Mouse (Mus musculus): ENCODE results near the gene Rab11fip4.
A peak's percentile ranks its signal among the peaks of the same experiment; 100 is the strongest.

Gene Rab11fip4

DNA sequence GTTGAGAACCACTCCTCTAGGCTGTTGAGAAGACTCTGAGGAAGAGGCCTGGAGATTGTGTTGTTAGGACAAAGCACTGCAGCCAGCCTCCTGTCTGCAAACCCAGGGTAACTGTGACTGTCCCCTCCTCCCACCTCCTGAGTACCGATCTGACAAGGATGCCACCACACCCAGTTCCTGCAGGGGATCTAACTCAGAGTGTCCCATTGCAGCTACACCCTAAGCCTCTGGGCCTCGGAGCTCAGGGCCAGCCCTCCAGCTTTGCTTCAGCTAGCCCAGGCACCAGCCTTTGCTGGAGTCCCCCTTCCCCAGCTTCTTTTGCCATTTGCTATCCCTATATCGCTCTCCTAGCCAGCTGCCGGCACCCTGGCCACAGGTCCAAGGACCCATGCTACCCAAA, 22.7 kb downstream of the Rab11fip4 start:
- no peak for ATAC-seq (ENCODE audit: insufficient number of reproducible peaks, low FRiP score, low TSS enrichment)

DNA sequence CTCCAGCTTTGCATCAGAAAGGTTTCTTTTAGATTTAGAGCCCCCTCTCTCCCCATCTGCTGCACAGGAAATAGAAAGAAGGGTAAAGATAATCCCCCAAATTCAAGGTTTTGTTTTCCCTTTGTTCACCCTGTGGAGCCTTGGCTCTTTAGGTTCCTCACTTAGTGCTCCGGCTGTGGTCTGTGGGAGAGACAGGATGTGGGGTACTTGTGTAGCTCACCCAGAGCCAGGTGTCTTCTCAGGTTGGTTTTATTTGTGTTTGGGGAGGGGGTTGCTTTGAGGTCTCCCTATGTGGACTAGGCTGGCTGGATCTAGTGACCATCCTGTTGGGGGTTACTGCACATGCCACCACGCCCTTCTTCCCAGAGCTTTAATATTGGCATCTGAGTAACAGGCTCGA, 23.9 kb downstream of the Rab11fip4 start:
- ATAC-seq (ENCODE audit: insufficient number of reproducible peaks, low FRiP score, low TSS enrichment) = no peak

DNA sequence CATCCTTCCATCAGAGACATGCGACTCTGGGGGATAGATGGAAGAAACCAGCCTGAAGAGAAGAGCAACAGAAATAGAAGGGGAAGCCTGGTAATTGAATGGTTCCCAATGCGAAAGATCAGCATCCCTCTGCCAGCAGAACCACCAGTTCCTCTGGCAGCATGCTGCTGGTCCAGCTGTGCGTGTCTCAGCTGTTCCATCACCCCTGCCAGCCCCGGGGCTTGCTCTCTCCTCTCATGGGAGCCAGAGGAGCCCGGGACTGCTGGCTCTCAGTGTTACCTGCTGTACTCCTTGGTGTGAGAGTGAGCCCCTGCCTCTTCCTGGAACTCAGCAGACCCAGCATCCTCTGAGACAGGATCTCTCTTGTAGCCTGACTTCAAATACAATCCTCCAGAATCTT, 24.9 kb downstream of the Rab11fip4 start:
- no peak for ATAC-seq (ENCODE audit: insufficient number of reproducible peaks, low FRiP score, low TSS enrichment)

DNA sequence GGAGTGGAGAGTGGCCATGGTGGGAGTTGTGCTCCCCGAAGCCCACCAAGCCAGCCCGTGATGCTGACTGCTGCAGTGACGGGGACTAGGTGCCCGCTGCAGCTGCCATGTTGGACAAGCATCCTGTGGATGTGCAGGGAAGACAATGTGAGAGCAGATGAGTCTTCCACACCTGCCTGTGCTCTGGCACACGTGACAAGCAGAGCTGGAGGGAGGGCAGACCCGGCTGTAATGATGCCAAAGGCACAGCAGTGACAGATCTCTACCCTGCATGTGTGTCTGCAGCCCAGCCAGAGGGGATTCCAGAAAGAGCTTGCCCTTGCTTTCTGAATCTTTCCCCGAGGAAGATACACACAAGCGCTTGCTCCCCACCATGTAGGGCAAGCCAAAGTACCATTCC, 27.0 kb downstream of the Rab11fip4 start:
- ATAC-seq (ENCODE audit: insufficient number of reproducible peaks, low FRiP score, low TSS enrichment) = no peak

DNA sequence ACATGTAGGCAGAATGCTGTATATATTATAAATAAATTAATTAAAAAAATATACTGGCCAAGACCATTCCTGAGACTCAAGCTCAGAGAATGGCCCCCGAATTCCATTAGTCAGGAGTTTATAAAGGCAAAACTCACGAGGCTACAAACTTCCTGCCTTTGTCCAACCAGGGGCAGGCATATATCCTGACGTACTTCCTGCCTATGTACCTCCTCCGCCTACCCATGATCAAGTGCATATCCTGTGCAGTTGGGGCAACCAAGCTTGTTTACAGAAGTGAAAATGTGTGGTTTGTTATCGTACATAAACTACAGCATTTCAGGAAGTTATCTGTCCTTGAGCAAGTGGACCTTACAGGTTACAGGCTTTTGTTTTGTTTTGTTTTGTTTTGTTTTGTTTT, 32.0 kb downstream of the Rab11fip4 start:
- no peak for ATAC-seq (ENCODE audit: insufficient number of reproducible peaks, low FRiP score, low TSS enrichment)

DNA sequence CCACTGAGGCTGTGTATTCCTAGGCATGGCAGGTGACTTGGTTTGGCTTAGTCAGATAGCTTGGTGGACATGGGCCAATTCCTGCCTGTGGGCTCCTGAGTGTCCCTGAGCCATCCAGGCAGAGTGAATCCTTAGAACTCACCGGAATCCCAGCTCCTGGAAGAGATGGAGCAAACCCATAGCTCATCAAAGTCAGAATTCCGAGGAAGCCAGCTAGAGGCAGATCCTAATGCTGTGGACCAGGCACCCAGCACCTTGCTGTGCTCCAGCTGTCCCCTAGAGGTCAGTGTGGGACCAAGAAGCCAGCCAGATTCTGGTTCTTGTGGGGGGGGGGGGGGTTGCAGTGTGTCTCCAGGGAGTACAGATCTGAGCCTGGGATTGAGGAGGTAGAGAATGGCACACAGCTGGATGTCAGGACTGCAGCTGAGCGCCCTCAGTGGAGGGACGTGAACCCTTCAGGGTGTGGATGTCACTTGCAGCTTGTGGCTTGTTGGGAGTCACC, 33.8 kb downstream of the Rab11fip4 start:
- peak; percentile 74 for ATAC-seq (ENCODE audit: insufficient number of reproducible peaks, low FRiP score, low TSS enrichment)

DNA sequence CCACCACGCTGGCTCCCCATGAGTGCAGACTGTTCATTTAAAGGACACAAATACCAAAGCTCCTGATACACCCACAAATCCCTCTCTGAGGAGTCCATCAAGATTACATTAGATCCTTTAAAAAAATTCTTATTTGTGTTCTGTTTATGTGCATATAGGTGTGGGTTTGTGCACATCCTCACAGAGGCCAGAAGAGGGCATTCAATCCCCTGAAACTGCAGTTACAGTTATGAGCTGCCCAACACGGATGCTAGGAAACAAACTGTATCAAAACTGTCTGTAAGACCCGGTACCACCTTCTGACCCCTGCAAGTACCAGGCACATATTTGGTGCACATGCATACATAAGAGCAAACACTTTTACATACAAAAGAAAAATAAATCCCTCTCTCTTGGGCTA, 37.7 kb downstream of the Rab11fip4 start:
- no peak for ATAC-seq (ENCODE audit: insufficient number of reproducible peaks, low FRiP score, low TSS enrichment)

DNA sequence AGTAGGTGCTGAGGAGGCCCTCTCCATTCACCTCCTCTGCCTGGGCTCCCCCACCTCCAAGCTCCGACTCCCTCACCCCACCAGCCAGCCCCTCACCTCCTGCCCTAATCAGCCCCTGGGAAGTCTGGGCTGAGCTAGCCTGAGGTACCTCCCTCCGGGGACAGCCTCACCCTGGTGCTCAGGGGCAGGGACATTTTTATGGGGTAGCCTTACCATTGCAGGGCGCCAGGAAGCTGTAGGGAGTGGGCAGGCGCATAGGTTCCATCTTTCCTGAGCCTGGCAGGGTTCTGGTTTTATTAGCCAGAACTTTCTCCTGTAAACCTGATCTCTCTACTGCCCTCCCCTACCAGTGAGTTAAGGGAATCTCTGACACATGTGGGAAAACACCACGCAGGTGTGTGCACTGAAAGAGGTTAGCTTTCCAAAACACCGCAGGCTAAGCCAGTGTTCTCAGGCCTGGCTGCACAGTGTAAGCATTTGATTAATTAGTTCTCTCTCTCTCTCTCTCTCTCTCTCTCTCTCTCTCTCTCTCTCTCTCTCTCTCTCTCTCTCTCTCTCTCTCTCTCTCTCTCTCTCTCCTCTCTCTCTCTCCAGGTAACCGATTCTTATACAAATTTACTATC, 38.9 kb downstream of the Rab11fip4 start:
- no peak for ATAC-seq (ENCODE audit: insufficient number of reproducible peaks, low FRiP score, low TSS enrichment)

DNA sequence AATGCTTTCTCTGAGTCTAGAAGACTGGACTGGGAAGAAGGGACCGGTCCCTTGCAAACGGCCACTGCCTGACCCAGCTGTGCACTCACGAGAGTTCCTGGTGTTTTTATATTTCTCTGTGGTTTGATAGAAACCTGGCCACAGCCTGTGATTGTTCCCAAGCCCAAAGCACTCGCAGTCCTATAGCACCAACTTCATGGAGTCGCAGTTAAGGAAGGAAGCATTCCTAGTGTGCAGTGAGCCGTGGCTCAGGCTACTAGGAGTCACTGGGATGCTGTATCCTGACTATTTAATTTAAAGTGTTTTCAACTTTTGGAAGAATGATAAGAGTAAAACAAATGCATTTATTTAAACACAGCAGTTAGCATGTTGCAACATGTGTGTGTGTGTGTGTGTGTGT, 39.5 kb downstream of the Rab11fip4 start:
- no peak for ATAC-seq (ENCODE audit: insufficient number of reproducible peaks, low FRiP score, low TSS enrichment)

DNA sequence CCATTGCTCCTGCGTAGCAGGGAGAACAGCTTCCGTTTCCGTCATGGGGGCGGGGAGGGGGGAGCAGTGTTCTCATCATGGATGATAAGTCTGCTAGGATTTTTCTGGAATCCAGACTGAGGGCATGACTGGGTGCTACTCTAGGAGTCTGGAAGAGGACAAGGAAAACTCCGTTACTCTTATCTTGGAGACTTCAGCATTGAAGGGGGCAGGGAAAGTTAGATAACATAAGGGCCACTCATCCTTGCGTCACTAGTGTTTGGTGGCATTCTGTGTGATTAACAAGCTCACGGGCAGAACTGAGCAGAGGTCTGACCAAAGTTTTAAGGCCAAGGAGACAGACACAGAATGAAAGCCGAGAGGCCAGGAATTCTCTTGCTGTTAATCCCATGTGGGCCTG, 42.4 kb downstream of the Rab11fip4 start:
- no peak for ATAC-seq (ENCODE audit: insufficient number of reproducible peaks, low FRiP score, low TSS enrichment)

DNA sequence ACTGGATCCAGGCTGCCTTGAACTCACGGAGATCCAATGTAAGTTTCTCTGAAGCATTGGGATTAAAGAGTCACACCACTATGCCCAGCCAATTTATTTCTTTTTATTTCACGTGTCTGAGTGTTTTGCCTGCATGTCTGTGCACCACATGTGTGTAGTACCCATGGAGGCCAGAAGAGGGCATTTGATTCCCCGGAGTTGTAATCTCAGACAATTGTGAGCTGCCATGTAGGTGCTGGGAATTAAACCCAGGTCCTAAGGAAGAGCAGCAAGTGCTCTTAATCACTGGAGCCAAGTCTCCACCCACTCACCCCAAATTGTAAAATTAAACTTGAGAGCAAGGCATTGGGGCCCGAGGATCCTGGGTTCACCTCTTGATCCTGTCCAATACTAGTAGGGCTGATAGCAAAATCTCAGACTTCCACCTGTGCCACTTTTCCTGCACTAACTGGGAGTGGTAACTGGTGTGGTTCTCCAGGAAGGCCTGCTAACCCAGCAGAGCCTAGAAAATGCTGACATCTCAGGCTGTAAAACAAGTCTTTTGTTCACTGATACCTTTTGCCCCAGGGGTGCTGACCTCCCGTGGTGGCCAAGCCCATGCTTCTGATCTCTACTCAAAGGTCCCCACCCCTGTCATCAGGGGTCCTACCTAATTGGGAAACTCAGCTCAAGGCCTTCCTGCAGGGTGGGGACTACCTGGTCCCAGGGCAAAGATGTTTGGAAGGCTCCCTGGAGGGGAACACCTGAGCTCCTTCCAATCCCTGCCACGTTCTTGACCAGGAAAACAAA, 44.8 kb downstream of the Rab11fip4 start:
- no peak for ATAC-seq (ENCODE audit: insufficient number of reproducible peaks, low FRiP score, low TSS enrichment)

DNA sequence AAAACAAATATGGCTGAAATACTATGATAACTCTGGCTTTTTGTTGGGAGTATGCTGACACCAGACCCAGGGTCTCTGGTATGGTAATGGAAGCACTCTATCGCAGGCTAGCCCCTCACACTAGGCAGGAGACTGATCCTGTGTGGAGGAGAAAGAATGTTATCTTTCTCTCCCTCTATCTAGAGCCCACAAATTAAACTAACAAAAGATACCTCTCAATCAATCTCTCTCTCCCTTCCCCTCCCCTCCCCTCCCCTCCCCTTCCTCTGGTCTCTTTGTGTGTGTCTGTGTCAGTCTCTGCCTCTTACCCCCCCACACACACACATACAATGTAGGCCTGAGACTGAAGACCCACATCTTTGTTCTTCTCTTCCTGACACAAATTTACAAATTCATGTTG, 45.5 kb downstream of the Rab11fip4 start:
- no peak for ATAC-seq (ENCODE audit: insufficient number of reproducible peaks, low FRiP score, low TSS enrichment)

DNA sequence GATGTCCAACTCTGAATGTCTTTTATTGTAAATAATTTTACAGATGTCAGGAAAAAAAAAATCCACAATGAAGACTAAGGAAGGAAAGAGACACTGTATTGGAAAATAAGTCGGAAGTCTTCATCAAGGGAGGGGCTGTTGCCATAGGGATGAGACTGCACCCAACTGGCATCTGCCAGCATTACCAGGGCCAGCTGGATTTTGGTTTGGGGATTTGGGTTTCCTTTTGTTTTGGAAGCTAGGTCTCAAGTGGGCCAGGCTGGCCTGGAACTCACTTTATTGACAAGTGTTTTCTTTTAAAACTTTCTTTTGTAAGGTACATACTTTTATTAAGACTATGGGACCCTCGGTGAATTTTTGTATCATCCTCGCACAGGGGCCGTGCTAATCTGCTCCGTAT, 47.7 kb downstream of the Rab11fip4 start:
- ATAC-seq (ENCODE audit: insufficient number of reproducible peaks, low FRiP score, low TSS enrichment) = no peak

DNA sequence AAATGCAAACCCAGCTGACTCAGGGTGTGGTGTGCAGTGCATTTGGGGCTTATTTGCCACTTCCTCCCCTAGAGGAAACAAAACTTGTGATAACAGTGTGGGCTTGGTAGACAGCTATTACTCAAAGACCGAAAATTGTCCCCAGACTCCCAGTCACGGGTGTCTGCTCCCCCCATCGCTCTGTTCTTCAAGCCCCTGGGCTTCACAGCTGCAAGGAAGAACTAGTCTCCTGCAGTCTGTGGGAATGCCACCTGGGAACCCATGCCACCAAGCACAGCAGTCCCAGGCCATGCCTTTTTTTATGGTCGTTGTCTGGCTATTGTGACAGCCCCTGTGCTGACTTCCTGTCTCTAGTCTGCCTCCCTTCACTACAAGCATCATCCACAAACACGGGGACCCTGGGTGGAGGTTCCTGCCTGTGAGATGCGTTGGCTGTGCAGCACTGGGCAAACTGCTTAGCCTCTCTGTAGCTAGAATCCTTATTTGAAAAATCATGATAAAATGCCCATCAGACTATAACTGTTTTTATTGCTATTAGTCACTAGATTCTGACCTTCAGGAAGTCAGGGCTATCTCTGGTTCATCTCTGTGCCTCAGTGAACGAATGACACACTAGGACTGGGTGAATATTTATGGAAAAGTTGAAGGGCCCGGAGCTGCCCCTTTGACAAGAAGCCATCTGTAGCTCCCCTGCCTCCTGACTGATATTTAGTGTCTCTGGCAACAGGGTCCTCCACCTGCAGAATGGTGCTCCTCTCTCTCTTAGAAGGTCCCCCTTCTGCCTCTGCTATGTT, 50.1 kb downstream of the Rab11fip4 start:
- ATAC-seq (ENCODE audit: insufficient number of reproducible peaks, low FRiP score, low TSS enrichment) = no peak

DNA sequence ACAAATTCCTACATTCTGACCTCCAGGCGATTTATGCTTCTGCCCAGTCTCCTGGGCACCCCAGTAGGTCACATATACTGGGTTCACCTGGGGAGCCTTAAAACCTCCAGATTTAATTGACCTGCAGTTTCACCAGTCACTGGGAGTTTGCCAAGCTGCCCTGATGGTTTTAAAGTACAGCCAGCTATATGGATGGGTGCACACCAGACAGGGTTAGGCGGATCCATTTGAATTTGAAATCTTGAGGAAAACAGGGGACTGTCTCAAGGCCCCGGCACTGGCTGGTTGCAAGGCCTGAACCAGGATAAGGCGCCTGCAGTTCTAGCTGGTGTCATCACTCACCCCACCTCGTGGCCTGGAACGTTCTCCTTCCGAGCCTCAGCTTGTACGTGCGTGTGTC, 52.7 kb downstream of the Rab11fip4 start:
- no peak for ATAC-seq (ENCODE audit: insufficient number of reproducible peaks, low FRiP score, low TSS enrichment)

DNA sequence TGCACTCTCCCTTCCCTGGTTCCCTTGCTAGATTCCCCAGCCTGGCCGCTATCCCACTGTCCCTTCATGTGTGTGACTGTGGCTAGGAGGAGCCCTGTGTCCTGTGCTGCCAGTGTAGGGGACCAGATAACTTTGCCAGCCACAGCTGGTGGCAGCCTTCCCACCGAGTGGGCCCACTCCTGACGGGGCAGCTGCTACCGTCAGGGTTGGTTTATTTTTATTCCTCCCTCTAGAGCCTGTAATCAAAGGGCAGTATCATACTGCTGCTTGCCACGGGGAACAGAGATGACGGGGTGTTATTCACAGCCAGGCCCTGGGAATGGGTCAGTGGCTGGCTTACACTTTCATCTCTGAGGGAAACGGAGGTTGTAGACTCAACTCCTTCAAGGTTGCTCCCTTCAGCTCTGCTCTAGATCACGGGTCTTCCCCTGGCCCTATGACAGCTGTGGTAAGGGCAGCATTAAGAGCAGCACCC, 53.7 kb downstream of the Rab11fip4 start:
- no peak for ATAC-seq (ENCODE audit: insufficient number of reproducible peaks, low FRiP score, low TSS enrichment)

DNA sequence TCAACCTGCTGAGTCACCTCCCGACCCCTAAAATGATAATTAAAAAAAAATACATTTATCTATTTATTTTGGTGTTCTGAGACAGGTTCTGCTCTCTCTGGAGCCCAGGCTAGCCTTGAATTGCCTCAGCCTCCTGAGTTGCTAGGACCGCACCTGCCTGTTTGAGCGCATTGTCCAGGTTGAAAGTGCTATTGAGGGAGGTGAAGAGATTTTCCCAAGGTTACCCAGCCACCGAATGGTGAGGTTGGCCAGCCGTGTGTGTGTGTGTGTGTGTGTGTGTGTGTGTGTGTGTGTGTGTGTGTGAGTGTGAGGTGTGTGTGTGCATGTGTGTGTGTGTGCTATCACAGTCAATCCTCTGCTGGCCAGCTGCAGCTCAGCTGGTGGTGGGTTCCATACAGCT, 55.0 kb downstream of the Rab11fip4 start:
- ATAC-seq (ENCODE audit: insufficient number of reproducible peaks, low FRiP score, low TSS enrichment) = no peak

DNA sequence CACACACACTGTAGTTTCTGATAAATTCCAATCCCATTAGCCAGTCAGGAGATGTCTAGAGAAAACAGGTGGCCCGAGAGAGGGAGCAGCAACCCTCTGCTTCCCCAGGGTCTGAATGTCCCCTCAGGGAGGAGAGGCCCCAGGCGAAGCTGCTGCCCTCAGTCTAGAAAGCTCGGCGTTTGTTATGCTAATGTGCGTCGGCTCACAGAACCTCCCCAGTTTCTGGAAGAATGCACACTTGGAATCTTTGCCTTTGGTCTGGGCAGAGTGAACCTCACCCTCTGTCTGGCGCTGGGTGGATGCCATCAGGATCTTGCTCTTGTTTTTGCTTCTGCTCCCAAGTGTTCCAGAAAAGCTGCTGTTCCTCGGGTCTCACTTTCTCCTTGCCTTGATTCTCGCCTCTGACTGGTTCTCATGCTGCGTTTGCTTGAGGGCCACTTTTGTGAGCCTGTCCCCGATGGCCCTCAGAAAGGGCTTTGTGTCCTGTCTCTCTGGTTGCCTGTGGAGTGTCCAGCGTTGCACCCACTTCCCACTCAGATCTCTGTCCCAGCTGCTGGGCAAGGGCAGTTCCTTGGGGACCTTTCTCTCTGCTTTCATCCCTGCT, 55.6 kb downstream of the Rab11fip4 start:
- ATAC-seq (ENCODE audit: insufficient number of reproducible peaks, low FRiP score, low TSS enrichment) = no peak

DNA sequence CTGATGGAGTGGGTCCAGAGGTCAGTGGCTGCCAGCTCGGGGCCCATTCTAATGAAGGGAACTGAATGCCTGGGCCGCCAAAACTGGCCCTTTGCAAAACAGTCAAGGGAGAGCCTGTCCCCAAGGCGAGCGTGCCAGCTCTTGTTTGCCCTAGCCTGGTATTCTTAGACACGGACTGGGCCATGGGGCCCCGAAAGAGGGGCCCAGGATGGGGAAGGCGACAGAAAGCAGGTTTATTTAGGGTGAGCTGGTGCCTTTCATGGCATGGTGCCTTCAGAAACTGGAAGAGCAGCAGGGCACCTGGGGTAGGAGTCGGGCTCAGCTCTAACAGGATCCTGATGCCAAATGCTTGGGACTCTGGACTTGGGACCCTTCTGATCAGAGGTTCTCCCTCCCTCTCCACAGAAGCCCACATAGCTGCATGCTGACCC, 56.1 kb downstream of the Rab11fip4 start:
- ATAC-seq (ENCODE audit: insufficient number of reproducible peaks, low FRiP score, low TSS enrichment) = no peak

DNA sequence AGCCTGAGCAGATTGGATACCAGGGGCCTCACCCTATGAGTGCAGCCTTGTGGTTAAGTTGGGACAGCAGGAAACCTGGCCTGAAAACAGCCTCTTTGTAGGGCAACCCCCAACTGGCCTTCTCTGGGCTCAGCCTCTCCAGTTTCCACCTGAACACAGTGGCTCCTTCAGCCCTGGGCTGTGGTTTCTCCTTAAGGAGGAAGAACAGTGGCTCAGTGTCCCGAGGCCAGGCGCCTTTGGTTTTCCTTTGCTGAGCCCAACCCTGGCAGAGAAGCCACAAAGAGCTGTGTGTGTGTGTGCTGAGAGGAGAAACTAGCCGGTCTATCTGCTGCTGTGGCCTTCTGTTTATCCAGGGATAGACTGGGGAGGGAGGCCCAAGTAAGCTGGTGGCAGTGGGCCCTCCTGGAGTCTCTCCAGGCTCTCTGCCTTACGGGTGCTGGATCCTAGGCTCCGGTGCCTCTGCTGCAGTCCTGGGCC, 59.4 kb downstream of the Rab11fip4 start:
- ATAC-seq (ENCODE audit: insufficient number of reproducible peaks, low FRiP score, low TSS enrichment) = peak; percentile 43; the same call in 1 of the 2 replicates
